Mouse (Mus musculus): ENCODE data around the gene Chpf2. TPM values are rescaled to one million over a fixed set of nuclear protein-coding genes. Genes with fewer than 3 reads are reported as not detected.
A peak's percentile ranks its signal among the peaks of the same experiment; 100 is the strongest.

The Chpf2 gene
- polyA plus RNA-seq, 1 experiment from 2014 or later: 24.2 TPM

DNA sequence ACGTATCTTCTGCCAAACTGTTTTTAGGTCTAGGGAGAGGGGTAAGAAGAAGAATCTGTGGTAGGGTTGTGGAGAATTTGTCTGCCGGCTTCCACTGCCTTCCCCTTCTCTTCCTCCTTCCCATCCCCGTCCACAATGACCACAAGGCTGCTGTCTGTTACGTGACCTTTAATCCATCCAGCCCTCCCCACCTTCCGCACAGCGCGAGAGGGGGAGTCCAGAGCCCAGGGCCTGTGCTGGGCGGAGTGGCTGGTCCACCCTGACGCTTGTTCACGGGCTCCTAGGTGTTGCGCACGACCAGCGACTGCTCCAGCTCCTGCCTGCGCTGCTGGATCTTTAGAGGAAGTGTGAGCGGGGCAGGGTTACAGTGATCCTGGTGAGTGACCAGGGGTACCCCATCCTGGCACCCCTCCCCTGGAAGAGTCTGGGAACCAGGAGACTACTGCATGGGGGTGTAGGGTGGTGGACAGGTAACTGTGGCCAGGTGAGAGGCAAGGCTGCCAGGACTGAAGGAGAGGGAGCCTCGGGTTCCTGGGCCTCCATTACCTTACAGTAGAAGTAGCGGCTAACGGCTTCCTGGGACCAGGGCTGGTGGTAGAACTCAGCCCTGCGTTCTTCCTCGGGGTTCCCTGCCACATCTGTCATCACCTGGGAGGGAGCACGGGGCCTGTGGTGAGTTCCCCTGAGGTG, 6.1 kb downstream of the Chpf2 start:
- H3K36me3 ChIP-seq: peaks cover 75% of the 10 kb centered on the region
- peaks cover 36% of the 10 kb centered on the region for H3K4me1 ChIP-seq
- WGBS: 59% methylated on average over 21 of the region's 21 CpGs

DNA sequence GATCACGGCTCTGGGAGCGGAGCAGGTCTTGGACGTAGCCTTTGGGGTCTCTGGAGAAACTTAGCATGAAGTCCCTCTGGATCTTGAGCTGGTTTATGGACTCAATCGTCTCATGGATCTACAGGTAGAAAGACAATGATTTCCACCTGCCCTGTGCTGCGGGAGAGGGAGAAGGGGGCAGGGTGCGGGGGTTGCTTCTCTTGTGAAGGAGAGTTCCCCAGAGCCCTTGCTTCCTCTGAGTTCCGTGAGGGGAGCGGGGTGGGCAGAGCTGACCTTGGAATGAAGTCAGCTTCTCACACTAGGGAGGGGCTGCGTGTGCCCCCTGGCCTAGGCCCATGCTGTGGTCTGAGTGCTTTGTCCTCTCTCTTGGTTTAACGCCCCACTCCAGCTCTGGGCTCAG, 6.7 kb downstream of the Chpf2 start:
- H3K27ac ChIP-seq: no peak overlapping the region

More for the DNA sequence above, 6.1 kb downstream of the Chpf2 start:
- no peak overlapping the region for H3K4me3 ChIP-seq
- 0 out of 2 replicates have a peak overlapping the region, but pooled peaks have one; percentile 32 for H3K9ac ChIP-seq
- H3K27ac ChIP-seq: no peak overlapping the region
- no peaks in the 10 kb centered on the region for H3K9me3 ChIP-seq
- no peak for ATAC-seq (ENCODE audit: insufficient number of reproducible peaks, insufficient read depth, low FRiP score, low TSS enrichment, low read depth)
- H3K4me2 ChIP-seq: no peak overlapping the region
- H3K27me3 ChIP-seq: peaks cover 13% of the 10 kb centered on the region

DNA sequence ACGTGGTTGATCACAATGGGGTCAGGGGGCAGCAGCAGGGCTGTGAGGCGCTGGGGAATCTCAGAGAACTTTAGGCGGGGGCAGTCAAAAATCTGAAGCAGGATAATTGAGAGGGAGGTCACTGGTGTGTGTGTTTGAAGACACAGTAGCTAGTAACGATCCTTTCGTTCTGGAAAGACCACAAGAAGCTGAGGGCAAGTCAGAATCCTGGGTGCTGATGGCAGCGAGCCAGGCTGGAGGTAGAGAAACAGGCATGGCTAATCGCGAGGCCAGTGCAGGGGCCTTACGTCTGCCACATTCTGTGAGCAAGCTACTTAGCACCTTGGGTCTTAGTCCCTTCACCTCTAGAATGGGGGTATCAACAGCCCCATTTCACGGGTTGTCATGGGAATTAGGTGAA, 7.4 kb downstream of the Chpf2 start:
- no peaks in the 10 kb centered on the region for H3K9me3 ChIP-seq
- no peak overlapping the region for H3K4me3 ChIP-seq
- peaks cover 66% of the 10 kb centered on the region for H3K36me3 ChIP-seq
- H3K9ac ChIP-seq: no peak overlapping the region
- peaks cover 13% of the 10 kb centered on the region for H3K27me3 ChIP-seq
- no peak for ATAC-seq (ENCODE audit: insufficient number of reproducible peaks, insufficient read depth, low FRiP score, low TSS enrichment, low read depth)
- no peak overlapping the region for H3K27ac ChIP-seq
- WGBS: 74% methylated on average over 10 of the region's 10 CpGs
- H3K4me1 ChIP-seq: peaks cover 39% of the 10 kb centered on the region
- no peak overlapping the region for H3K4me2 ChIP-seq

More for the DNA sequence above, 6.7 kb downstream of the Chpf2 start:
- Histone ChIP-seq H3K4me2 (no peak overlapping the region), H3K4me3 (no peak overlapping the region), H3K9me3 (no peaks in the 10 kb centered on the region), H3K27me3 (peaks cover 13% of the 10 kb centered on the region), H3K4me1 (peaks cover 35% of the 10 kb centered on the region), H3K9ac (no peak overlapping the region), H3K36me3 (peaks cover 73% of the 10 kb centered on the region)
- no peak for ATAC-seq (ENCODE audit: insufficient number of reproducible peaks, insufficient read depth, low FRiP score, low TSS enrichment, low read depth)
- WGBS: 77% methylated on average over 10 of the region's 10 CpGs

DNA sequence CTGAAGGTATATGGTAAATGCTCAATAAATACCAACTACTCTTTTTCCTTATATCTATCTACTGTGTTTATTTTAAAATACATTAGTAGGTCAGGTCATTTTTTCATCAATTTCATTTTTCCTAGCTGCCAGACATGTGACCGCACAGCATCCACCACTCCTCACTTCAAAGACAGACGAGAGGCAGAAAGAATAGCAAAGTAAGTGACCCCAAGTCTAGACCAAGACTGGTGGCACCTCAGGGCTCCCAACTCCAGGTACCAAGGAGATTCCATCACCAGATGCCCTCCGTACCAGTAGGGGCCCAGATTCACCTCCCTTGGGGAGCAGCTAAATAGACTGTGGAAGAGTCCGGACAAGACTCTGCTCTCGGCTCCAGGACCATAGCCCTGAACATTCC, 7.8 kb downstream of the Chpf2 start:
- peaks cover 13% of the 10 kb centered on the region for H3K27me3 ChIP-seq
- no peak overlapping the region for H3K4me3 ChIP-seq
- H3K36me3 ChIP-seq: peaks cover 62% of the 10 kb centered on the region
- no peaks in the 10 kb centered on the region for H3K9me3 ChIP-seq
- no peak overlapping the region for H3K4me2 ChIP-seq
- no peak for ATAC-seq (ENCODE audit: insufficient number of reproducible peaks, insufficient read depth, low FRiP score, low TSS enrichment, low read depth)
- 87% methylated on average over 5 of the region's 5 CpGs for WGBS
- H3K4me1 ChIP-seq: peaks cover 44% of the 10 kb centered on the region
- no peak overlapping the region for H3K9ac ChIP-seq
- no peak overlapping the region for H3K27ac ChIP-seq

DNA sequence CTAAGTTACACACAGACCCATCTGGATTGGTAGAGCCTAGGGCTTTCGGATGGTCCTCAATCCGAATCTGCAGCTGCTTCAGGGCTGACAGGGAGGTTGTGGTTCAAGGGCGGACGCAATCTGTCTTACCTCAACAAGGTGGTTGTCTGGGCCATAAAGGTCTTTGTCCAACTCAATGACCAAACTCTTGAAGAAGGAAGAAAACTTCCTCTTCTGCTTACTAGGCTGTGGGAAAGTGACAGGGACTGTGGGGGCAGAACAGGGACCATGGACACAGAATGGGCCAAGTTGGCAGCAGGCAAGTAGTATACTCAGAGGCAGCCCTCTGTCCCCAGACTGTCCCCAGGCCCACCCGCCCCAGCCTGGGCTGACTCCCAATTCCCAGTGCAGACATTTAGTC, 8.7 kb downstream of the Chpf2 start:
- Histone ChIP-seq H3K9me3 (no peaks in the 10 kb centered on the region), H3K4me1 (peaks cover 49% of the 10 kb centered on the region), H3K27me3 (peaks cover 13% of the 10 kb centered on the region), H3K4me3 (no peak overlapping the region), H3K9ac (no peak overlapping the region), H3K36me3 (peaks cover 56% of the 10 kb centered on the region), H3K4me2 (no peak overlapping the region), H3K27ac (no peak overlapping the region)
- 84% methylated on average over 5 of the region's 5 CpGs for WGBS
- no peak for ATAC-seq (ENCODE audit: insufficient number of reproducible peaks, insufficient read depth, low FRiP score, low TSS enrichment, low read depth)

DNA sequence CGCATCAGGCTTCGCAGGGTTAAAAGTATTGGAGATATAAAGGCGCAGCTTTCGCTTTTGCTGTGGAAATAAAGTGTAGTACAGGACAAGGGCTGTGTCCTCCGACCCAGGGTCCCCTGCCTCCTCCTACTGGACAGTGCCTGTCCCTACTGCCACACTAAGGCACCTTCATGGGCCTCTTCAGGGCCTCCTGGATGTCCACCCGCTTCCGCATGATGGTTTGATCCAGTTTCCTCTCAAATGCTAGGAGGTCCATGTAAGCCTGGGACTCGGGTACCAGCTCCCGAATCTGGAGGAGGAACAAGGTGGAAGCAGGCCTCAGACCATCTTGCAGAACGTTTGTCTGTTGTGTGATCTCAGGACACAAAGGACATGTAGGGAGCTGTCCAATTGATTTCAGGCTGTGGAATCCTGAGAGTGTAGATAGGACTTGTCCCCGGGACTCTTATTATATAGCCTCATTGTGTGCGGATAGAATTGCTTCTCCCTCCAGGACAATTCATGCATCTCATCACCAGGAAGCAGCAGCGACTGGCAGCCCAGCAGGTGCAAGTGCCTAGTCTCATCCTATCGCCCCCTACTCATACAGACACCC, 9.3 kb downstream of the Chpf2 start:
- Histone ChIP-seq H3K27me3 (peaks cover 13% of the 10 kb centered on the region), H3K9ac (no peak overlapping the region), H3K4me2 (no peak overlapping the region), H3K4me3 (no peak overlapping the region), H3K4me1 (peaks cover 54% of the 10 kb centered on the region), H3K36me3 (peaks cover 56% of the 10 kb centered on the region), H3K27ac (no peak overlapping the region), H3K9me3 (no peaks in the 10 kb centered on the region)
- ATAC-seq (ENCODE audit: insufficient number of reproducible peaks, insufficient read depth, low FRiP score, low TSS enrichment, low read depth): no peak
- WGBS: 65% methylated on average over 14 of the region's 14 CpGs

DNA sequence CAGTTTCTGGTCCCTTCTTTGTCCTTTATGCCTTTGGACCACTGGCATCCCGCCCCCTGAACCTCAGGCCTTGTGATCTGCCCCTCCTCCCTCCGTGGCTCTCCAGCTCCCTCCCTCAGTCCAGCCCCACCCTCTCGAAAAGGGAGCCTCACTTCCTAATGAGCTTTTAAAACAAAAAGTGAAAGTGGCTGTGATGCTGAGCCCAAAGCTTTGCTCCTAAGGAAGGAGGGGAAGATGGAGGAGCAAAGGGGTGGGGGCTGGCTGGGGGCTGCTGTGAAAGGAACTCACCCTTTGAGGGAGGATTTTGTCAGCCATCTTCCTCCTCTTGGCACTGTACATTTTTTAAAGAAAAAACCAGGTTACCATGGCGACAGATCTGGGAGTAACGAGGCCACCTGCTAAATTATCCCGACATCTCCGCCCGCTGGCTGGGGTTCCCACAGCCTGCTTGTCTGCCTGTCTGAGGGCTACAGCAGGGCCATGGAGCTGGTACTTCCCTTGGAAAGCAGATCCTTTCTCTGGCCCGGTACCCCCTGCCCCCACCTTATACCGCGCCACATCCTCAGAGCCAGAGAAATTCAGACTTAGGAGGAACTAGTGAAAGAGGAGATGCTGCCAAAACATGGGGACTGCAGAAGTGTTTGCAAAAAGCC, 10.1 kb downstream of the Chpf2 start:
- Histone ChIP-seq H3K9me3 (no peaks in the 10 kb centered on the region), H3K27me3 (peaks cover 10% of the 10 kb centered on the region), H3K4me2 (peak overlapping the region; percentile 26), H3K4me1 (peaks cover 51% of the 10 kb centered on the region), H3K4me3 (no peak overlapping the region), H3K27ac (peak overlapping the region; percentile 62), H3K36me3 (peaks cover 48% of the 10 kb centered on the region), H3K9ac (peak overlapping the region; percentile 52)
- WGBS: 16% methylated on average over 11 of the region's 11 CpGs
- no peak for ATAC-seq (ENCODE audit: insufficient number of reproducible peaks, insufficient read depth, low FRiP score, low TSS enrichment, low read depth)

DNA sequence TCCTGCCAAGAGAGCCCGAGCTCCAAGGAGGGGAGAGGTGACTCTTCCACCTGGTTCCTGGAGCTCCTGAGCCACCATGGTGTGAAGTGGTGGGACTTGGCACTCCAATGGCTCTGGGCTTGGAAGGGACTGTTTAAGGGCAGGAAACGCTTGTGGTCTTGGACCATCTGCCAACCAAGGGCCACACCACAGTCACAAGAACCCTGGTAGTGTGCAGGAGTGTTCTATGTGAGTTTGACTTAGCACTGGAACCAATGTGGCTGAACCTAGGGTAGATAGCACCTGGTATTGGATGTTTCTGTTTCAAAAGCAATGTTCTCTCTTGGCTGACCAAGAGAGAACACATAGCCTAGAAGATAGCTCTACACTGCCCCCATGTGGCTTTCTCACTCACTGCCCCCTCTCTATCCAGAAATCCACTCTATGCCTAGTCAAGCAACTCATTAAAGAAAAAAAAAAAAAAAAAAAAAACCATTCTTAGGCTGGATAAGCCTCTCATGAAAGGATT, 10.7 kb downstream of the Chpf2 start:
- Histone ChIP-seq H3K9me3 (no peaks in the 10 kb centered on the region), H3K4me2 (peak overlapping the region; percentile 26), H3K27me3 (peaks cover 6% of the 10 kb centered on the region), H3K36me3 (peaks cover 42% of the 10 kb centered on the region), H3K27ac (peak overlapping the region; percentile 62), H3K4me3 (no peak overlapping the region), H3K4me1 (peaks cover 47% of the 10 kb centered on the region), H3K9ac (peak overlapping the region; percentile 52)
- no peak for ATAC-seq (ENCODE audit: insufficient number of reproducible peaks, insufficient read depth, low FRiP score, low TSS enrichment, low read depth)
- WGBS: 65% methylated on average over 2 of the region's 2 CpGs

DNA sequence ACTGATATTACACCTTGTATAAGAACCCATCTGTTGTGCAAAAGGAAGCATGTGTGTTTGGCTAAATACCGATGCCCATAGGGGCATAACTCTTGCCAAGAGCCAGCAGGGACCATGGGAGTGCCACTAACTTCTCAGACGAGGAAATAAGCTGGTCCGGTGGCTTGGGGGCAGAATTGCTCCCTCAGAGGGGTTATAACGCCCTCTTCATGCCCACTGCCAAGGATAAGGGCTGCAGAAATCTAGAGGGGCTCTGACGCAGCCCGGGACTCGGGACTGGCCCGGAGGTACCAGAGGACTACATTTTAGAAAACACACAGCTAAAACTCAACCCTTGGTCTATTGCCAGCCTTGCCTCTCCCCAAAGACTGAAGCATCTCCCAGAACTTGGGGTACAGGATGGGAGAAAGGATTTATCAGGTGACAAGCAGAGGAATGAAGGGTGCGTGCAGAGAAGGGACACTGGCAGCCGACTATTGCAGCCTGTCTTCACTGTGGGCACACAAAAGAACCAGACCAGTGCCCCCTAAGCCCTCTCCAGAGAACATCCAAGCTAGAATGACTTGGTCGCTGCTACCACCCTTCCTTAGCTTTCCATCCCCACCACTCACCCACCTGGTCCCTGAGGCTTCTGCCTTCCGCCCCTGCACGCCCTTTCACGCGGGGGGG, 11.5 kb downstream of the Chpf2 start:
- WGBS: 21% methylated on average over 15 of the region's 15 CpGs
- H3K27ac ChIP-seq: no peak overlapping the region

DNA sequence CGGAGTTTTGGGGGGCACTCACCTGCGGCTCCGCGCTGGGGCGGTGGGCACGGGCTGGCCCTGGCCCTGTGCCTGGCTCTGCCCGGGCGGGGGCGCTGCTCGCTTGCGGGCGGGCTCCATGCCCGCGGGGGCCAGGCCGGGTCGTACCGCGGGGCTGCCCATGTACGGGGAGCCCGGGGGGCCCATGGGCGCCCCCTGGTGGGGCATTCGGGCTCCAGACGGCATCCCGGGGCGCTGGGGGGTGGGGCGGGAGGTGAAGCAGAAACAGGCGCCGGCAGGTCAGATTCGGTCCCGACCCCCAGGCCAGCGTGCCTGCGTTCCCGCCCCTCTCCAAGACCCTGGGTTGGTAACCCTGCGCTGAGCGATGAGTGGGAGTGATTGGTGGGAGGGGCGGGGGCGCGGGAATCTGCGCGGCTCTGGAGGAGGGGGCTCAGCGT, 12.0 kb downstream of the Chpf2 start:
- no peaks in the 10 kb centered on the region for H3K9me3 ChIP-seq
- no peak overlapping the region for H3K27ac ChIP-seq
- H3K27me3 ChIP-seq: no peaks in the 10 kb centered on the region; the same call in 1 of the 2 replicates
- H3K4me3 ChIP-seq: peak overlapping the region; percentile 53
- peaks cover 29% of the 10 kb centered on the region for H3K36me3 ChIP-seq
- peak overlapping the region; percentile 95 for H3K4me2 ChIP-seq
- no peak for ATAC-seq (ENCODE audit: insufficient number of reproducible peaks, insufficient read depth, low FRiP score, low TSS enrichment, low read depth)
- peak overlapping the region; percentile 72 for H3K9ac ChIP-seq
- WGBS: under 1% methylated on average over 40 of the region's 41 CpGs
- peaks cover 58% of the 10 kb centered on the region for H3K4me1 ChIP-seq

More for the DNA sequence above, 11.5 kb downstream of the Chpf2 start:
- no peaks in the 10 kb centered on the region; the same call in 1 of the 2 replicates for H3K27me3 ChIP-seq
- H3K4me3 ChIP-seq: peak overlapping the region; percentile 53
- H3K9me3 ChIP-seq: no peaks in the 10 kb centered on the region
- peaks cover 53% of the 10 kb centered on the region for H3K4me1 ChIP-seq
- H3K9ac ChIP-seq: peak overlapping the region; percentile 72
- H3K36me3 ChIP-seq: peaks cover 35% of the 10 kb centered on the region
- H3K4me2 ChIP-seq: peak overlapping the region; percentile 95
- no peak for ATAC-seq (ENCODE audit: insufficient number of reproducible peaks, insufficient read depth, low FRiP score, low TSS enrichment, low read depth)

DNA sequence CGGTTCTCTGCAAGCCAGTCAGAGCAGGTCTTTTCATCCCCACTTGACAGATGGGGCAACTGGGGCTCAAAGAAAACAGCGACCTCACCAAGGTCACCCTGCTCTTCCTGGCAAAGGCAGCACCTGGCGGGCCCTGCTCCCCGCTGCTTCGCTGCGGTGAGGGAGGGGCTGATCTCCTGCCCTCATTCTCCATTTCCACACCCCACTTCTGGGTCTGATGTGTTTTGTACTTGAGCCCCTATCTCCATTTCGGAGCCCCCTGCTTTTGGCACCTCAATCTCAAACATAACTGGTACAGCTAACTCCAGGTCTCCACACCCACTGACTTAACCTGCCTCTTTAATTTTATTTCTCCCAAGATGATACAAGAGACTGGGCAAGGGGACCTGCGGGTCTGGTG, 12.6 kb downstream of the Chpf2 start:
- Histone ChIP-seq H3K4me3 (peak overlapping the region; percentile 53), H3K9me3 (no peaks in the 10 kb centered on the region), H3K36me3 (peaks cover 24% of the 10 kb centered on the region), H3K27me3 (no peaks in the 10 kb centered on the region; the same call in 1 of the 2 replicates), H3K4me1 (peaks cover 64% of the 10 kb centered on the region), H3K9ac (peak overlapping the region; percentile 72), H3K27ac (no peak overlapping the region), H3K4me2 (peak overlapping the region; percentile 95)
- WGBS: 11% methylated on average over 8 of the region's 8 CpGs
- no peak for ATAC-seq (ENCODE audit: insufficient number of reproducible peaks, insufficient read depth, low FRiP score, low TSS enrichment, low read depth)

Measured in embryonic facial prominence, embryonic 13.5 days (tissue).